Mouse (Mus musculus) liver, adult 10 weeks (tissue): ENCODE measurements around the gene Rnf144b. TPM values are rescaled to one million over a fixed set of nuclear protein-coding genes. Genes with fewer than 3 reads are reported as not detected.

Source experiments
- polyA plus RNA-seq: library from polyadenylated mRNA; stranded (reverse); fragments of 350-450 nt; fragmentation: Illumina TruSeq; extraction: RNeasy Lipid Tissue Mini Kit (QIAGEN cat#74804); gene quantifications from one replicate; pipeline ENCODE4 v1.2.3, GENCODE M21; 2014; ENCODE audit warnings: low read depth, low replicate concordance

The Rnf144b gene
- 37.3 TPM for polyA plus RNA-seq

DNA sequence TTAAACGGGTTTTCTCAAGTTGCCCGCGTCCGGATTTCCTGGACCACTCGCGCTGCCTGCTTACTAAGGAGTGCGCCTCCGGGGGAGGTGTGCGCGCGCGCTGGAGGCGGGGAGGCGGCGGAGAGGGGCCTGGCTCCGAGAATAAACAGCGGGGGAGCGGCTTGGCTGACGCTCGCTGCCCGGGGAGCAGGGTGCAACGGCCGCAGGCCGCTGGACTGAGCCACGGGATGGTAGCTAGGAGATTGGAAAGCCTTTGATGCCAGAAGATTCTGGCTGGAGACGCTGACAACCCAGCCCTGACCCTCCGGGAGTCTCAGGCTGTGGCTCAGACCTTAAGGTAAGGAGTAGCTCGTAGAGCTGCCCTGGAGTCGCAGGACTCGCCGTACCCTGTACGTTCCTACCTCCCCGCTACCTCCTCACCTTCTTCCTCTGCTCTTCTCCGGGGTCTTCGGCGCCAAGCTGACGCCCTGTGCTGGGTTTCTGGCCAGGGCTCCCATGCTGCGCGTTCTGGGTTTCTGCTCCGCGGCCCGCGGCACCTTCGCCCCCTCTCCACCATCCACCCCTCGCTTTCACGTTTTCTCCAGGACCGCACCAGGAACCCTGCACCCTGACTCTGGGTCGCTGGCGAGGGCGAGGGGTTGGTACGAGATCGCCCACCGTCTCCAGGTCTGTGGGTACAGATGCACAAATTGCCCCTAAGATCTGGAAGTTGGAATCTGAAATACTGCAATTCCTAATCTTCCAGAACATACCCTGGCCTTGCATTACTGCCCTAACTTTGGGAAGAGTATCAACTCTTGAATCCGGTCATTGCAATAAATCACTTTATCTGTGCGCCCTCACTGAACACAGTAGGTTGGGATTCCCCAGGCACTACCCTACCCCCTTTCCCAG is at the start of gene Rnf144b:
TSS of gene Rnf144b (plus strand) at position 120 of the 894 bp plus-strand sequence.

DNA sequence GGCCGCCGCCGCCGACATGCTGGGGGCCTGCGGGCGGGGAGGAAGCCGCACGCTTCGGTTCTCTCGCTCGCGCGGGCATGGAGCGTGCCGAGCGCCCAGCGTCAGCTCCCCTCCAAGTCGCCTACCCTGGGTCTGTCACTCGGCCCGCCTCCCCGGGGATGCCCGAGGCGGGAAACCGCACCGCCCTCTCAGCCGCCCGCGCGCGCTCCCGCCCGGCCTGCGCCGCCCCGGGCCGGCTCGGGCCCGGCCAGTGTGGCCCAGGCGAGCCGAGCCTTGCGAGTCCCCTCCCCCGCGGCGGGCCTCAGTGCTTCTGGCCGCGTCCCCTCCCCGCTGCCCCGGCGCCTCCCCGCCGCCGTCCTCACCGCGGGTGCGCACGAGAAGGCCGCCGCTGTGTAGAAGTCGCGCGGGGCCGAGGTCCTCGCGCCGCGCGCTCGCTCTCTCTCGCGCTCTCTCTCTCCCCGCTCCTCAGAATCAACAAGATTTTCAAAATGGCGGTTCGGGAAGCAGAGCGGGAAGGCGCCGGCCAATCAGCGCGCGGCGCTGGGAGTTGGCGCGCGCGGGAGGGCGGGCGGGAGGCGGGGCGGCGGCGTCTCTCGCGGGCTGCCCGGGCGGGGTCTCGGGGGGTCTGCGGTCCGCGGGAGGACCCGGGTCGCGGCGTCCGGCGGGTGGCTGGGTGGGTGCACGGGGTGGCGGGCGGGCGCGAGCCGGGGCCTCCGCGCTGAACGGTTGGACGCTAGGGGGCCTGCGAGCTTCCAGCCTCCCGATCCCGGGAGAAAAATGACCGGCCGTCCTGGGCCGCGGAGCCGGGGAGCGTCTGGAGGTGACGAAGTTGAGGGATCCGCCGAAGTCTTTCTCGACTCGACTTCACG is 16.5 kb upstream of the Rnf144b start, which contains the start of gene Dek:
TSS of gene Dek (minus strand) at position 491 of the 869 bp plus-strand sequence.

Other genes starting within 250 kb of the Rnf144b start
- gene Kif13a, start 192.8 kb upstream of the Rnf144b start, polyA plus RNA-seq, result 5.7 TPM
- 1.4 TPM for gene Nhlrc1, start 107.8 kb upstream of the Rnf144b start, polyA plus RNA-seq
- 52.0 TPM for gene Kdm1b, start 79.2 kb upstream of the Rnf144b start, polyA plus RNA-seq
- gene Tpmt, start 77.9 kb upstream of the Rnf144b start, polyA plus RNA-seq, result 111 TPM
- 124 TPM for gene Dek, start 16.5 kb upstream of the Rnf144b start, polyA plus RNA-seq